Mouse (Mus musculus) G1E-ER4 (cell line): ENCODE data around the gene Hmgcl. TPM values are rescaled to one million over a fixed set of nuclear protein-coding genes. Genes with fewer than 3 reads are reported as not detected.

ENCODE experiments used
- GATA1 ChIP-seq: IDR thresholded peaks from one replicate; pipeline ENCODE4 v1.8.0; 2012; ENCODE audit warnings: low read length, inconsistent platforms
- polyA plus RNA-seq: library from polyadenylated mRNA; stranded (reverse); fragments of >175 nt; gene quantifications from 2 replicates; pipeline ENCODE4 v1.2.3, GENCODE M21; 2012

Gene Hmgcl
- polyA plus RNA-seq, 1 experiment: 39.4 TPM

GRCm38 (mm10) chr4:135967086-135967760 is 21.0 kb downstream of the Hmgcl start:
- no peak for TF ChIP-seq GATA1

DNA sequence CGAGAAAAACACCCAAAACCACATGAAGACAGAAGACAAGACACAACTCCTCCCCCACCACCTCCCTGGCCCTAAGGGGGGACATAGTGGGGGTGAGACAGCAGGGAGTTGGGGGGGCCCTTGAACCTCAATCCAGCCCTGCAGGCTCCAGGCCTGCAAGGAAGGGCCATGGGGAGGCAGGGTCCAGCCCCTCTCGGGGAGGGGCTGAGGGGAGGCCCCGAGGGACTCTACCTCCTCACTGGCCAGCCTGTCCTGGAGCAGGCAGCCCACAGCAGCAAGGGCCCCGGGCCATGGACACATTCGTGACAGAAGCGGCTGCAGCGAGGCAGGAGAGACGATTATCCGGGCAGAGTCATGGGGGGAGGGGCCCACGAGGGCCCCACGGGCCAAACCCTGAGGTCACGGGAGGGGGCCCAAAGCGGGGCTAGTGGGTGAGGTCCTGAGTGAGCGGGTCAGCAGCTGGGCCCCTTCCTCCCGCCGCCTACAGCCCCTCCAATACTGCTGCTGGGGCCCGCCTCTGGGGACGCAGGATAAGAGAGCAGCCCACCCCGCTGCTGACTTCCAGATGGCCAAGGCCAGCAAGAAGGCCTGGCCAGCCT is 22.1 kb downstream of the Hmgcl start:
- TF ChIP-seq GATA1: no peak

DNA sequence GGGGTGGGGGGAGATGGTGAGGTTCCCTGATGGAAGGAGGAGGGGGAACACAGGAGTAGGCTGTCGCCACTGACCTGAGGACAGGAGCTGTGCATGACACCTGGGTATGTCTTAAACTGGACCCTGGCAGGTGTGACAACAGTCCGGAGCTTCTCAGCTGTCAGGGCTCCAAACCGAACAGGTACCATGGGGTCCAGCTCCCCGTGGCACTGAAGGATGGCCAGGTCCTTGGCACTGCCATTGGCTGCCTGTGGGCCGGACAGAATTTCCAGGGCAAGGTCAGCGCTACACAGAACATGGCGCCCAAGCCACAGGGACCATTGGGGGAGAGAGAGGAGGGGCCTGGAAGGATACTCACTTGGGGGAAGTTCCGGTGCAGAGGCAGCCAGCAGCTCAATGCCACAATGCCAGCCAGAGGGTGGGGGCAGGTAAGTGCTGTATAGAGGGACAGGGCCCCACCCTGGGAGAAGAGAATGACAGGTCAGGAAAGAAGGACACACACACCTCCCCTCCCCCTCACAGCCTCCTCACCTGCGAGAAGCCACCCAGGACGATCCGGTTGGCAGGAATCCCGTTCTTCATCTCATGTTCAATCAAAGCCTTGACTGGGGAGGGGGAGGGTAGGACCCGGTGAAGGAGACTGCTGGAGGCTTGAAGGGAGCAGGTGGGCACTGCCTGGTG is 23.0 kb downstream of the Hmgcl start:
- no peak for TF ChIP-seq GATA1

DNA sequence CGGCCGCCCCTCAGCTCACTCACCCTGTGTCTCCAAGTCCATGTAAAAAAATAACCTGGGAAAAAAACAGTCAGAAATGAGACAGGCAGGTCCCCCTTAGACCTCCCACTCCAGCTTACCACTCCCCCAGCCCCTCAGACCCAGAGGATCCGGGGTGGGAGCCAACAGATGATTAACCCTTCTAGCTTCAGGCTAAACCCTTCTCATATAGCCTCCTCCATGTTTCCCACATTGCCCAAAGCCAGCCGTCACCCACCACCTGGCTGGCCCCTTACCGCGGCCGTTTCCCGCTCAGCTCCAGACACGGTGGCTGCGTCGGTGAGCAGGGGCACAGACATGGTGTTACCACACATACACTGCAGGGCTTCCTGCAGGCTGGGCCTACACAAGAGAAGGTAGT is 24.3 kb downstream of the Hmgcl start:
- no peak for TF ChIP-seq GATA1

DNA sequence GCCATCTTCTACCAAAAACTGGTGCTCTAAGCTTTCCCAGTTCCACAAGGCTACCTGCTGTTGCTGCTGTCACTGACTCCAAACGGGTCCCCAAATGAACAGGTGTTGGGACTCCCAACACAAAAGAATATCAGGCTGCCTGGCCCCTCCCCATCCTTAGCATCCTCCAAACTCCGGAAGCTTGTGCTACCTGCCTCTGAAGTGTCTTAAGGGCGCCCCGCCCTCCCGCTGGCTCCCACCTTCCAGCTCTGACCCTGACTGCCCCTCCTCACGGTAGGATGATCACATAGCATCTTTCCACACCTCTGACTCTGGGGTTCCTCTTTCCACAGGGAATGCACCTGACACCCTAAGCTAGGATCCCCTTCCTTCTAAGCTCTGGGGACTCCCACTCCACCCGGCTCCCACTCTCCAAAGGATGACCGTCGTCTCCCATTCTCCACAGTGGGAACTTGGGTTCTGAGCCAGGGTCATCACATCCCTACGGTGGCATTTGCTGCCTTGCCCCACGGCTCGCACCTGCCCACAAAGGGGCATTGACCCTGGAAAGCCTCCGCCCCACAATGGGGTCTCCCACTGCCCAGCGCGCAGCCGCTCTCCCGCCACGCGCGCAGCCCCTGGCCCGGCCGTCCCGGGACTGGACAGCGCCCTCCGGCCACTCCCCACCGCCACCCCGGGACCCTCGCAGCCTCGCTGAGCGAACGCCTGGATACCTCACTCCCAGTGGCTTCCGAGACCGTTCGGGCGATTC is 25.7 kb downstream of the Hmgcl start:
- TF ChIP-seq GATA1: no peak

- no peak for TF ChIP-seq GATA1
Observed at GRCm38 (mm10) chr4:135972556-135972906, 26.3 kb downstream of the Hmgcl start, which contains the start of gene Lypla2. Lypla2 (minus strand) TSS chr4:135972626.

DNA sequence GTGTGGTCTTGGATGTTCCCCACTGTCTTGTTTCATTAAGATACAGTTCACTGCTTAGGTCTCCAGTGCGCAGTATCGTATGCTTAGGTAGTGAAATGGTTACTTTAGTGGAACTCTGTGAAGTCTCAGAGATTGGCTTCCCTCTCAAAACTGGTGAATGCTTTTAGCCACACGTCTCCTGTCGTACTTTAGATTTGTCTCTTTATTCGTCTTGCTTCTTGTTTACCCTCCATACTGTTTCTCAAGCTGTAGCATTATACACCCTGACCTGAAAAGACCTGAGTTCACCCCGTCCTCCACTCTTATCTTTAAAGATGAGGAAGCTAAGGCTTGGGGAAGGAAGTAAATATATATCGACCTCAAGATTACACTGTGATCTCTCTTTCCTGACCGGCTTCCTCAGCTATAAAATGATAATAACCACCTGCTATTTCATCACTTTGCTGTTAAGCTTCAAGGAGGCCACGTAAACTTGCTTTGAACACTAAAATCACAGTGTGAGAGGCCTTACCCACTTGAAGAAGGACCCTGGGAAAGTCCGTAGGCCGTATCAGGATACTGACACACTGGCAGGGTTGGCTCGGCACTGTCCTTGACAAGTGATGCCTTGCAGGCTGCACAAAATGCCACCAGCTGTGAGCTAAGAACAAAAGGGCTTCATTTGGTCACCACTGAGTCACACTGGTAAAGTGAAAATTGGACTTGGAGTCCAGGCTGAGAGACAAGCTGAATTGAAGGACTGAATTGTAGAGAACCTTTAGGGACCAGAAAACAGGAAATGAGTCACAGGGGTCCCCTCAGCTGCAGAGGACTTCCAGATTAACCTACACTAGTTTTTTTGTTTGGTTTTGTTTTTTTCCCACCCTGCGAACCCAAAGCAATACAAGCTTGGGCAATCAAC is 26.9 kb downstream of the Hmgcl start:
- no peak for TF ChIP-seq GATA1

DNA sequence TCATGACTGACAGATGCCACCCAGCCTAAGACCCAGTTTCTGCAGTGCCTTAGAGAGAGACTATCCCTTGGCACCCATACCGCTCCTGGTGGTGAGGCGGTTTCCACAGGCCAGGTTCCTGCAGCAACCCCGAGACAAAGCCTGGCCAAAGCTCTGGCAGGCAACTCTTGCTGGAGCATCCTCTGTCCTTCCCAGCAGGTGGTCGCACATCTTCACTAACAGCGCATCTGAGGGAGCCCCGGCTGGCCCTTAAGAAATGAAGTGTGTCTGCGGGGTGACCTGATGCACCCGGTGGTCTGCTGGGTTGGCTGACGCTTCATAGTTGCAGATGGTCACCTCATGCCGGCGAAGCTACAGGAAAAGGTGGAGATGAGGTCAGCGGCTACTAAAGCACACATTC is 29.9 kb downstream of the Hmgcl start:
- no peak for TF ChIP-seq GATA1

- TF ChIP-seq GATA1: no peak
Observed at GRCm38 (mm10) chr4:135981524-135982063, 35.3 kb downstream of the Hmgcl start.

DNA sequence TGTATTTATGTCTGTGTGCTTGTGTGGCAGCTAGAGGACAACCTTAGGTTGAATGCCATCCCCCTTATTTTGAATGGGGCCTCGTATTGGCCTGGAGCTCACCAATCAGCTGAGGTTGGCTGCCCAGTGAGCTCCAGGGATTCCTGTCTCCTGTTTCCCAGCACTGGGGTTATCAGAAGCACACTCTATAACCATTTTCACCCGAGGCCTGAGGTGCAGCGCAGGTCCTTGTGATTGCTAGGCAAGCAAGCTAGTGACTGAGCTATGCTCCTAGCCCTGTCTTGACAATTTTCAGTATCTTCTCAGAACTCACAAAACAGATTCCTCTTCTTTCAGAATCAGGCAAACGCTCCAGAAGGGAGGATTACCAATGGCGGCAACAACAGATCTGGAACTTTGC is 38.3 kb downstream of the Hmgcl start:
- TF ChIP-seq GATA1: no peak

DNA sequence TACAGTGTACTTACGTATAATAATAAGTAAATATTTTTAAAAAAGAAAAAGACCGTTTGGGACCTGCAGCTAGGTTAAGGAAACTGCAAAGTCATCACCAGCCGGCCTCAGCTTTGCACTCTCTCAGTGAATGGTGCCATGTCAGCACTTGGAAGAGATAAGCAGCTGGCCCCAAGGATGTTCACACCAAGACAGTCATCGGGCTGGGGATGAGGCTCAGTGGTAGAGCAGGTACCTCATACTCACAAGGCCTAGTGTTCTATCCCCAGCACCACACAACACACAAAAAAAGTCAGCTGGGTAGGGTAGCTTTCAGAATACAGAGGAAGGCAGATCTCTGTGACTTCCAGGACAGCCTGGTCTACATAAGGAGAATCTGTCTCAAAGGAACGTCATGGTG is 38.9 kb downstream of the Hmgcl start:
- no peak for TF ChIP-seq GATA1

GRCm38 (mm10) chr4:135985769-135986168 is 39.5 kb downstream of the Hmgcl start:
- no peak for TF ChIP-seq GATA1

- no peak for TF ChIP-seq GATA1
Observed at GRCm38 (mm10) chr4:135986301-135986942, 40.2 kb downstream of the Hmgcl start.

GRCm38 (mm10) chr4:135986943-135987710 is 40.9 kb downstream of the Hmgcl start, which contains the start of gene Pithd1:
Pithd1 (minus strand) TSS chr4:135987264.
- no peak for TF ChIP-seq GATA1
